ENCODE assay signal across 17 mouse cellular contexts in genomic region chr4:140053042-140053441, GRCm38 (mm10).
"Had no signal": no experiment of that assay in that cellular context is flagged by ENCODE, and none has a peak within 500 bp of the region (broad histone marks: within the 10 kb centered on the region; RNA-seq: fewer than 3 reads in every experiment).

No protein-coding gene starts in this region.

- H3K9ac ChIP-seq: lung, embryonic 14.5 days; midbrain, embryonic 12.5 days; midbrain, embryonic 15.5 days; neural tube, embryonic 13.5 days; neural tube, embryonic 15.5 days had no signal

- H3K4me1 ChIP-seq: midbrain, embryonic 15.5 days had no signal

- H3K4me2 ChIP-seq: lung, embryonic 14.5 days; midbrain, embryonic 12.5 days; midbrain, embryonic 15.5 days; neural tube, embryonic 13.5 days; neural tube, embryonic 15.5 days had no signal

- H3K36me3 ChIP-seq: midbrain, embryonic 10.5 days; midbrain, embryonic 12.5 days; midbrain, embryonic 15.5 days; neural tube, embryonic 13.5 days; neural tube, embryonic 15.5 days had no signal

- H3K9me3 ChIP-seq: midbrain, embryonic 10.5 days; midbrain, embryonic 15.5 days; neural tube, embryonic 15.5 days had no signal

- H3K4me3 ChIP-seq: midbrain, embryonic 10.5 days; midbrain, embryonic 12.5 days; midbrain, embryonic 15.5 days; myocyte; neural tube, embryonic 13.5 days; neural tube, embryonic 15.5 days had no signal

- ATAC-seq: midbrain, embryonic 15.5 days had no signal

- DNase-seq: lung, adult 18-20 months; lung, embryonic 14.5 days; lung, postnatal 10 days; lung, postnatal 4 days; right cerebral cortex, adult 18-20 months; right cerebral cortex, postnatal 25 days; right cerebral cortex, postnatal 4 days; spleen, adult 18-20 months; thymus, adult 18-20 months; thymus, postnatal 14 days; thymus, postnatal 36 days had no signal

- H3K27me3 ChIP-seq: midbrain, embryonic 12.5 days; midbrain, embryonic 15.5 days; neural tube, embryonic 13.5 days; neural tube, embryonic 15.5 days had no signal

- H3K27ac ChIP-seq: midbrain, embryonic 10.5 days; midbrain, embryonic 12.5 days; midbrain, embryonic 15.5 days; neural tube, embryonic 13.5 days; neural tube, embryonic 15.5 days had no signal
